ENCODE assay signal across 16 mouse cellular contexts in genomic region chr6:85206182-85206938, GRCm38 (mm10). TPM values are rescaled to one million over a fixed set of nuclear protein-coding genes. Genes with fewer than 3 reads are reported as not detected.
DNase-seq lines count a peak whose midpoint lies in the region; ATAC-seq lines count a peak whose summit lies in the region.
"Had no signal": no experiment of that assay in that cellular context is flagged by ENCODE, and none has a peak within 500 bp of the region (broad histone marks: within the 10 kb centered on the region; RNA-seq: fewer than 3 reads in every experiment).

No protein-coding gene starts in this region.

- no peak for DNase-seq in forebrain, embryonic 10.5 days (ENCODE audit: extremely low spot score, low spot score)
- DNase-seq in forebrain, embryonic 11.5 days (ENCODE audit: low spot score), result no peak
- no peak for DNase-seq in lung, postnatal 4 days
- DNase-seq in telencephalon, adult 2 months (ENCODE audit: low read depth, low spot score), result peak; percentile 55
- no peak for DNase-seq in heart, postnatal 10 days
- no peak for DNase-seq in urinary bladder, postnatal 14 days (ENCODE audit: low spot score)
- DNase-seq: adrenal gland, postnatal 14 days; gastrocnemius, postnatal 14 days; kidney, adult 18-20 months had no signal

- 33% methylated on average over 16 of the region's 16 CpGs for WGBS in forebrain, embryonic 10.5 days
- WGBS in forebrain, embryonic 11.5 days, result 30% methylated on average over 16 of the region's 16 CpGs
- 30% methylated on average over 16 of the region's 16 CpGs for WGBS in lung, embryonic 16.5 days
- 42% methylated on average over 16 of the region's 16 CpGs for WGBS in intestine, embryonic 16.5 days

- H3K36me3 ChIP-seq in forebrain, embryonic 10.5 days (replicated peaks), result peaks cover 83% of the 10 kb centered on the region
- H3K36me3 ChIP-seq in forebrain, embryonic 11.5 days (ENCODE audit: control insufficient read depth, insufficient read depth, low read length), result no peaks in the 10 kb centered on the region
- H3K36me3 ChIP-seq in lung, embryonic 16.5 days (ENCODE audit: control insufficient read depth, insufficient read depth, low read length), result no peaks in the 10 kb centered on the region
- H3K36me3 ChIP-seq in intestine, embryonic 16.5 days (ENCODE audit: control insufficient read depth, insufficient read depth, low read length), result no peaks in the 10 kb centered on the region
- H3K36me3 ChIP-seq: liver, embryonic 15.5 days had no signal

- no peak for ATAC-seq in forebrain, embryonic 11.5 days (replicated peaks; ENCODE audit: low FRiP score)
- peak; percentile 41 for ATAC-seq in lung, embryonic 16.5 days (ENCODE audit: low read depth)
- ATAC-seq in intestine, embryonic 16.5 days, result peak; percentile 81

- intact Hi-C loops in heart, postnatal 10 days (cut with DNase I), result no loop called here

- peaks cover 35% of the 10 kb centered on the region for H3K4me1 ChIP-seq in forebrain, embryonic 10.5 days
- H3K4me1 ChIP-seq in forebrain, embryonic 11.5 days (replicated peaks; ENCODE audit: control insufficient read depth, insufficient read depth, low read length), result no peaks in the 10 kb centered on the region; the same call in 1 of the 2 replicates
- H3K4me1 ChIP-seq in lung, embryonic 16.5 days (replicated peaks; ENCODE audit: control insufficient read depth, insufficient read depth, low read length), result peaks cover 10% of the 10 kb centered on the region; the same call in 1 of the 2 replicates
- H3K4me1 ChIP-seq in intestine, embryonic 16.5 days (ENCODE audit: control insufficient read depth, insufficient read depth, low read length), result 0 out of 2 replicates have a peak, but pooled peaks cover 4% of the 10 kb centered on the region
- H3K4me1 ChIP-seq: liver, embryonic 15.5 days had no signal

- no peak overlapping the region for H3K9ac ChIP-seq in forebrain, embryonic 11.5 days (ENCODE audit: low read length)
- H3K9ac ChIP-seq in lung, embryonic 16.5 days (ENCODE audit: low read length), result no peak overlapping the region
- H3K9ac ChIP-seq in intestine, embryonic 16.5 days (ENCODE audit: low read depth, low read length), result no peak overlapping the region
- H3K9ac ChIP-seq: liver, embryonic 15.5 days had no signal

- H3K4me3 ChIP-seq in forebrain, embryonic 10.5 days, result no peak overlapping the region
- H3K4me3 ChIP-seq in forebrain, embryonic 11.5 days (ENCODE audit: low read depth, low read length), result no peak overlapping the region
- no peak overlapping the region for H3K4me3 ChIP-seq in lung, embryonic 16.5 days (ENCODE audit: low read length)
- H3K4me3 ChIP-seq in intestine, embryonic 16.5 days (ENCODE audit: low read length), result no peak overlapping the region
- H3K4me3 ChIP-seq: erythroblast, embryonic 14.5 days; liver, embryonic 15.5 days had no signal

- 0 out of 2 replicates have a peak overlapping the region, but pooled peaks have one; percentile 30 for H3K27ac ChIP-seq in forebrain, embryonic 10.5 days
- no peak overlapping the region for H3K27ac ChIP-seq in forebrain, embryonic 11.5 days (ENCODE audit: low read depth, low read length)
- H3K27ac ChIP-seq in lung, embryonic 16.5 days (ENCODE audit: low read length), result no peak overlapping the region
- no peak overlapping the region for H3K27ac ChIP-seq in intestine, embryonic 16.5 days (ENCODE audit: low read length)
- H3K27ac ChIP-seq: liver, embryonic 15.5 days had no signal

- H3K4me2 ChIP-seq in forebrain, embryonic 11.5 days (ENCODE audit: low read depth, low read length, severe bottlenecking), result no peak overlapping the region
- H3K4me2 ChIP-seq in lung, embryonic 16.5 days (ENCODE audit: low read depth, low read length), result no peak overlapping the region
- peak overlapping the region; percentile 13; the same call in 1 of the 2 replicates for H3K4me2 ChIP-seq in intestine, embryonic 16.5 days (ENCODE audit: low read depth, low read length)
- H3K4me2 ChIP-seq: heart, embryonic 11.5 days; liver, embryonic 15.5 days; midbrain, embryonic 11.5 days had no signal

- H3K9me3 ChIP-seq in forebrain, embryonic 10.5 days, result no peaks in the 10 kb centered on the region
- H3K9me3 ChIP-seq in forebrain, embryonic 11.5 days (ENCODE audit: control insufficient read depth, low read length), result no peaks in the 10 kb centered on the region
- no peaks in the 10 kb centered on the region for H3K9me3 ChIP-seq in lung, embryonic 16.5 days (ENCODE audit: control insufficient read depth, low read length)
- no peaks in the 10 kb centered on the region for H3K9me3 ChIP-seq in intestine, embryonic 16.5 days (ENCODE audit: control insufficient read depth, low read length)
- H3K9me3 ChIP-seq: liver, embryonic 15.5 days had no signal

- peaks cover 60% of the 10 kb centered on the region for H3K27me3 ChIP-seq in forebrain, embryonic 10.5 days (ENCODE audit: poor library complexity, severe bottlenecking)
- H3K27me3 ChIP-seq in forebrain, embryonic 11.5 days (ENCODE audit: control insufficient read depth, insufficient read depth, low read length), result no peaks in the 10 kb centered on the region
- H3K27me3 ChIP-seq in lung, embryonic 16.5 days (ENCODE audit: control insufficient read depth, insufficient read depth, low read depth, low read length), result no peaks in the 10 kb centered on the region; the same call in 1 of the 2 replicates
- no peaks in the 10 kb centered on the region for H3K27me3 ChIP-seq in intestine, embryonic 16.5 days (replicated peaks; ENCODE audit: control insufficient read depth, insufficient read depth, low read length)

RNA-seq across cellular contexts. Expression of gene Emx1, which starts 19.1 kb away (rescaled TPM):
- polyA plus RNA-seq in forebrain, embryonic 10.5 days (2016; fragmentation: Nextera tagmentation; extraction: Ambion mirVana), result 26.5 and 35.8 TPM in 2 replicates
- 63.5 and 67.2 TPM in 2 replicates for polyA plus RNA-seq in forebrain, embryonic 11.5 days (2014; fragmentation: Nextera tagmentation; extraction: Ambion mirVana)
- not detected in 2 replicates for polyA plus RNA-seq in lung, embryonic 16.5 days (2015; fragmentation: Nextera tagmentation; extraction: Ambion mirVana)
- polyA plus RNA-seq in intestine, embryonic 16.5 days (2015; fragmentation: Nextera tagmentation; extraction: Ambion mirVana), result 0.10 TPM in 1 of 2 replicates, not detected in the other
- not detected for total RNA-seq in heart, postnatal 10 days (2021)
- total RNA-seq: adrenal gland, postnatal 14 days; gastrocnemius, postnatal 14 days had no signal
- polyA plus RNA-seq: erythroblast, embryonic 14.5 days; heart, embryonic 11.5 days; hindbrain, embryonic 11.5 days; liver, embryonic 15.5 days had no signal

Comparison
In these comparisons a context has a peak if more than half of its experiments do, and no peak if none do; other contexts are left out.
1. RNA of gene Emx1, which starts 19.1 kb away (polyA plus RNA-seq): 63.5 to 67.2 TPM in forebrain, embryonic 11.5 days and 26.5 to 35.8 TPM in forebrain, embryonic 10.5 days; 0.10 TPM in intestine, embryonic 16.5 days and not detected in lung, embryonic 16.5 days; every median in the first group is over 10 times any median in the second.